Mouse (Mus musculus): ENCODE results near the gene Aldh3b3. TPM values are rescaled to one million over a fixed set of nuclear protein-coding genes. Genes with fewer than 3 reads are reported as not detected.

The Aldh3b3 gene
- polyA plus RNA-seq, 1 experiment from 2014 or later, result not detected

GRCm38 (mm10) chr19:4015635-4016034 lies 57.2 kb downstream of the Aldh3b3 start:
- H3K9ac ChIP-seq (replicated peaks; ENCODE audit: low read depth, low read length), result no peak overlapping the region
- H3K27me3 ChIP-seq (replicated peaks; ENCODE audit: control insufficient read depth, insufficient read depth, low read length), result no peaks in the 10 kb centered on the region
- H3K9me3 ChIP-seq (ENCODE audit: control insufficient read depth, low read length), result no peaks in the 10 kb centered on the region
- ATAC-seq, result no peak
- 61% methylated on average over 5 of the region's 5 CpGs for WGBS
- H3K36me3 ChIP-seq (ENCODE audit: control insufficient read depth, insufficient read depth), result 0 out of 2 replicates have a peak, but pooled peaks cover 2% of the 10 kb centered on the region
- H3K27ac ChIP-seq (ENCODE audit: low read length), result no peak overlapping the region
- H3K4me2 ChIP-seq (ENCODE audit: low read length), result no peak overlapping the region
- peaks cover 18% of the 10 kb centered on the region for H3K4me1 ChIP-seq (replicated peaks; ENCODE audit: control insufficient read depth, insufficient read depth, low read length)
- H3K4me3 ChIP-seq (replicated peaks; ENCODE audit: low read length), result no peak overlapping the region

- no peak for ATAC-seq
- 66% methylated on average over 10 of the region's 10 CpGs for WGBS
- no peaks in the 10 kb centered on the region for H3K27me3 ChIP-seq (replicated peaks; ENCODE audit: control insufficient read depth, insufficient read depth, low read length)
- peaks cover 5% of the 10 kb centered on the region; the same call in 1 of the 2 replicates for H3K4me1 ChIP-seq (replicated peaks; ENCODE audit: control insufficient read depth, insufficient read depth, low read length)
- H3K4me3 ChIP-seq (replicated peaks; ENCODE audit: low read length), result no peak overlapping the region
- H3K36me3 ChIP-seq (ENCODE audit: control insufficient read depth, insufficient read depth), result no peaks in the 10 kb centered on the region
- no peak overlapping the region for H3K9ac ChIP-seq (replicated peaks; ENCODE audit: low read depth, low read length)
- H3K27ac ChIP-seq (ENCODE audit: low read length), result no peak overlapping the region
- no peaks in the 10 kb centered on the region for H3K9me3 ChIP-seq (ENCODE audit: control insufficient read depth, low read length)
- H3K4me2 ChIP-seq (ENCODE audit: low read length), result no peak overlapping the region
Measured at GRCm38 (mm10) chr19:4017921-4018587, 59.6 kb downstream of the Aldh3b3 start.

- Histone ChIP-seq H3K9me3 (ENCODE audit: control insufficient read depth, low read length) (no peaks in the 10 kb centered on the region), H3K27me3 (replicated peaks; ENCODE audit: control insufficient read depth, insufficient read depth, low read length) (no peaks in the 10 kb centered on the region), H3K4me2 (ENCODE audit: low read length) (no peak overlapping the region), H3K4me3 (replicated peaks; ENCODE audit: low read length) (no peak overlapping the region), H3K9ac (replicated peaks; ENCODE audit: low read depth, low read length) (no peak overlapping the region), H3K27ac (ENCODE audit: low read length) (no peak overlapping the region), H3K4me1 (replicated peaks; ENCODE audit: control insufficient read depth, insufficient read depth, low read length) (peaks cover 5% of the 10 kb centered on the region; the same call in 1 of the 2 replicates), H3K36me3 (ENCODE audit: control insufficient read depth, insufficient read depth) (no peaks in the 10 kb centered on the region)
- ATAC-seq, result peak; percentile 71; the same call in 1 of the 2 replicates
- WGBS, result 21% methylated on average over 18 of the region's 18 CpGs
Measured at GRCm38 (mm10) chr19:4018743-4019583, 60.5 kb downstream of the Aldh3b3 start.

Other genes starting within 250 kb of the Aldh3b3 start
- gene Kmt5b, start 191.2 kb upstream of the Aldh3b3 start, polyA plus RNA-seq (2015; fragmentation: Nextera tagmentation; extraction: Ambion mirVana), result 56.7 and 58.5 TPM in 2 replicates
- gene Chka, start 106.9 kb upstream of the Aldh3b3 start, polyA plus RNA-seq (2015; fragmentation: Nextera tagmentation; extraction: Ambion mirVana), result 57.5 and 66.7 TPM in 2 replicates
- gene Tcirg1, start 51.5 kb upstream of the Aldh3b3 start, polyA plus RNA-seq (2015; fragmentation: Nextera tagmentation; extraction: Ambion mirVana), result 9.0 and 11.2 TPM in 2 replicates
- 186 and 207 TPM in 2 replicates for gene Ndufs8, start 45.9 kb upstream of the Aldh3b3 start, polyA plus RNA-seq (2015; fragmentation: Nextera tagmentation; extraction: Ambion mirVana)
- 1.2 and 1.4 TPM in 2 replicates for gene Aldh3b1, start 28.8 kb upstream of the Aldh3b3 start, polyA plus RNA-seq (2015; fragmentation: Nextera tagmentation; extraction: Ambion mirVana)
- gene Unc93b1, start 23.5 kb upstream of the Aldh3b3 start, polyA plus RNA-seq (2015; fragmentation: Nextera tagmentation; extraction: Ambion mirVana), result 7.7 TPM in 2 replicates
- gene Aldh3b2, start 13.7 kb downstream of the Aldh3b3 start, polyA plus RNA-seq (2015; fragmentation: Nextera tagmentation; extraction: Ambion mirVana), result 0.30 and 1.1 TPM in 2 replicates
- gene Acy3, start 27.9 kb downstream of the Aldh3b3 start, polyA plus RNA-seq (2015; fragmentation: Nextera tagmentation; extraction: Ambion mirVana), result 1.5 and 1.7 TPM in 2 replicates
- gene Tbx10, start 34.1 kb downstream of the Aldh3b3 start, polyA plus RNA-seq (2015; fragmentation: Nextera tagmentation; extraction: Ambion mirVana), result not detected in 2 replicates
- 34.0 and 42.1 TPM in 2 replicates for gene Nudt8, start 41.9 kb downstream of the Aldh3b3 start, polyA plus RNA-seq (2015; fragmentation: Nextera tagmentation; extraction: Ambion mirVana)
- 6.6 and 9.6 TPM in 2 replicates for gene Gm49405, start 42.0 kb downstream of the Aldh3b3 start, polyA plus RNA-seq (2015; fragmentation: Nextera tagmentation; extraction: Ambion mirVana)
- gene Doc2g, start 44.7 kb downstream of the Aldh3b3 start, polyA plus RNA-seq (2015; fragmentation: Nextera tagmentation; extraction: Ambion mirVana), result 8.8 and 13.2 TPM in 2 replicates
- 221 and 239 TPM in 2 replicates for gene Ndufv1, start 54.2 kb downstream of the Aldh3b3 start, polyA plus RNA-seq (2015; fragmentation: Nextera tagmentation; extraction: Ambion mirVana)
- 402 and 460 TPM in 2 replicates for gene Gstp1, start 79.3 kb downstream of the Aldh3b3 start, polyA plus RNA-seq (2015; fragmentation: Nextera tagmentation; extraction: Ambion mirVana)
- 1.1 and 4.1 TPM in 2 replicates for gene Gstp2, start 87.4 kb downstream of the Aldh3b3 start, polyA plus RNA-seq (2015; fragmentation: Nextera tagmentation; extraction: Ambion mirVana)
- gene Gstp3, start 100.9 kb downstream of the Aldh3b3 start, polyA plus RNA-seq (2015; fragmentation: Nextera tagmentation; extraction: Ambion mirVana), result not detected in 2 replicates
- not detected in 2 replicates for gene Cabp2, start 122.9 kb downstream of the Aldh3b3 start, polyA plus RNA-seq (2015; fragmentation: Nextera tagmentation; extraction: Ambion mirVana)
- gene Cdk2ap2, start 138.5 kb downstream of the Aldh3b3 start, polyA plus RNA-seq (2015; fragmentation: Nextera tagmentation; extraction: Ambion mirVana), result 76.6 and 80.3 TPM in 2 replicates
- 49.6 and 75.5 TPM in 2 replicates for gene Pitpnm1, start 141.4 kb downstream of the Aldh3b3 start, polyA plus RNA-seq (2015; fragmentation: Nextera tagmentation; extraction: Ambion mirVana)
- 91.4 and 91.6 TPM in 2 replicates for gene Aip, start 167.2 kb downstream of the Aldh3b3 start, polyA plus RNA-seq (2015; fragmentation: Nextera tagmentation; extraction: Ambion mirVana)
- not detected in 2 replicates for gene Gpr152, start 181.1 kb downstream of the Aldh3b3 start, polyA plus RNA-seq (2015; fragmentation: Nextera tagmentation; extraction: Ambion mirVana)
- 0.22 TPM in 1 of 2 replicates, not detected in the other for gene Cabp4, start 185.4 kb downstream of the Aldh3b3 start, polyA plus RNA-seq (2015; fragmentation: Nextera tagmentation; extraction: Ambion mirVana)
- gene Coro1b, start 190.0 kb downstream of the Aldh3b3 start, polyA plus RNA-seq (2015; fragmentation: Nextera tagmentation; extraction: Ambion mirVana), result 143 and 145 TPM in 2 replicates
- 0.39 TPM in 1 of 2 replicates, not detected in the other for gene Ptprcap, start 195.0 kb downstream of the Aldh3b3 start, polyA plus RNA-seq (2015; fragmentation: Nextera tagmentation; extraction: Ambion mirVana)
- 52.6 and 59.8 TPM in 2 replicates for gene Rps6kb2, start 204.7 kb downstream of the Aldh3b3 start, polyA plus RNA-seq (2015; fragmentation: Nextera tagmentation; extraction: Ambion mirVana)
- gene Carns1, start 216.8 kb downstream of the Aldh3b3 start, polyA plus RNA-seq (2015; fragmentation: Nextera tagmentation; extraction: Ambion mirVana), result 2.8 and 4.1 TPM in 2 replicates
- 0.29 and 0.42 TPM in 2 replicates for gene Tbc1d10c, start 232.6 kb downstream of the Aldh3b3 start, polyA plus RNA-seq (2015; fragmentation: Nextera tagmentation; extraction: Ambion mirVana)
- 551 and 574 TPM in 2 replicates for gene Ppp1ca, start 233.4 kb downstream of the Aldh3b3 start, polyA plus RNA-seq (2015; fragmentation: Nextera tagmentation; extraction: Ambion mirVana)
- gene Rad9a, start 243.0 kb downstream of the Aldh3b3 start, polyA plus RNA-seq (2015; fragmentation: Nextera tagmentation; extraction: Ambion mirVana), result 22.6 and 26.1 TPM in 2 replicates